Comparison of ENCODE assay signal across 8 mouse cellular contexts in the genomic region with DNA sequence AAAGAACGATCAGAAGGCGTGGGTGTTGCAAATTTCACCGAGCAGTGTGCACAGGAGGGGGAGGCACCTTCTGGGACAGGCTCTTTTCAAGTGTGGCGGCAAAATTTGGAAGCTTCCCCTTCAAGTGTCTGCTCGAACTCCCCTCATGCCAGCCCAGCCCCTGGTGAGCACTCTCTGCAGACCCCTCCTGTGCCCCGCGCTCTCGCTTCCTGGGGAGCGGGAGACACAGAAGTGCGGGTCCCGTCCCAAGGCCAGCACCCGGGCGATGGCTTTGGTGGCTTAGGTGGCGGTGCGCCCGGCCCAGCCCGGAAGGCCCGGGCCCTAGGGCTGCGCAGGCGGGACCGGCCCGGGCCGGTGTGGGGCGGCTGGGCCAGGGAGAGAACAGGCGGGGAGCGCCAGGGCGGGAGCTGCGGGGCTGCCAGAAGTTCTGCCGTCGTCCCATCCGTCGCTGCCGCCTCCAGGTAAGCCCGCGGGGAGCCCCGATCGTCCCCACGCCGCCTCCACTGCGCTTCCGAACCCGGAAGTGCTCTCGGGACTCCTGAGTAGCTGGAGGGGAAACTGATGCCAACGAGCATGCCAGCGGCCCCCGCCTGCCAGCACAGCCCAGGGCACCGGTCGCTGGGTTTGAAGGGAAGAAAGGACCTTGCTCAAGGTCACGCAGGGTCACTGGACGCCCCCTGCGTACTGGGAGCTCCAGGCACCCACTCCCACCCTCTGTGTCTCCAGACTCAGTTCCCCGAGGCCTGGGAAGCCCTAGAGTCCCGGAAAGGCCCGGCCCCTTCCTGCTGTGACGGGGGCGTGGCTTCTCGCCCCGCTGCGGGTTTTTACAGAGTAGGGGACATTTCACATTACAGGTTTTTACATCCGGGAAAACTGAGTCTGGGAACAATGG. TPM values are rescaled to one million over a fixed set of nuclear protein-coding genes. Genes with fewer than 3 reads are reported as not detected.
DNase-seq lines count a peak whose midpoint lies in the region; ATAC-seq and TF ChIP-seq lines count a peak whose summit lies in the region.

Gene Tmco4, plus strand, starts transcription at position 62 of the 892 bp plus-strand sequence.

- H3K27me3 ChIP-seq in G1E (ENCODE audit: insufficient read depth, low read length), result no peaks in the 10 kb centered on the region
- no peaks in the 10 kb centered on the region for H3K27me3 ChIP-seq in forebrain, embryonic 15.5 days
- H3K27me3 ChIP-seq in lung, embryonic 15.5 days, result no peaks in the 10 kb centered on the region
- H3K27me3 ChIP-seq in neural tube, embryonic 15.5 days (replicated peaks), result peaks cover 7% of the 10 kb centered on the region; the same call in 1 of the 2 replicates

- H3K4me3 ChIP-seq in G1E (ENCODE audit: low read depth, low read length), result peak within 1 kb of the TSS; percentile 85
- peak within 1 kb of the TSS; percentile 43 for H3K4me3 ChIP-seq in forebrain, embryonic 15.5 days
- peak within 1 kb of the TSS; percentile 72 for H3K4me3 ChIP-seq in lung, embryonic 15.5 days
- peak within 1 kb of the TSS; percentile 45 for H3K4me3 ChIP-seq in neural tube, embryonic 15.5 days (replicated peaks)

- WGBS in forebrain, embryonic 15.5 days, result 2% methylated on average over 48 of the region's 60 CpGs
- 1% methylated on average over 59 of the region's 60 CpGs for WGBS in lung, embryonic 15.5 days
- WGBS in neural tube, embryonic 15.5 days, result 1% methylated on average over 52 of the region's 60 CpGs

- H3K36me3 ChIP-seq in G1E (replicated peaks), result peaks cover 33% of the 10 kb centered on the region
- no peaks in the 10 kb centered on the region for H3K36me3 ChIP-seq in forebrain, embryonic 15.5 days
- no peaks in the 10 kb centered on the region for H3K36me3 ChIP-seq in lung, embryonic 15.5 days
- H3K36me3 ChIP-seq in neural tube, embryonic 15.5 days, result no peaks in the 10 kb centered on the region

- H3K4me2 ChIP-seq in forebrain, embryonic 15.5 days (replicated peaks), result peak within 1 kb of the TSS; percentile 90
- peak within 1 kb of the TSS; percentile 88 for H3K4me2 ChIP-seq in lung, embryonic 15.5 days
- H3K4me2 ChIP-seq in neural tube, embryonic 15.5 days, result peak within 1 kb of the TSS; percentile 84

- H3K27ac ChIP-seq in forebrain, embryonic 15.5 days (replicated peaks), result no peak within 1 kb of the TSS
- peak within 1 kb of the TSS; percentile 90 for H3K27ac ChIP-seq in lung, embryonic 15.5 days
- H3K27ac ChIP-seq in neural tube, embryonic 15.5 days (replicated peaks), result peak within 1 kb of the TSS; percentile 18; the same call in 1 of the 2 replicates

- H3K9ac ChIP-seq in forebrain, embryonic 15.5 days (replicated peaks), result peak within 1 kb of the TSS; percentile 68
- H3K9ac ChIP-seq in lung, embryonic 15.5 days, result peak within 1 kb of the TSS; percentile 73
- peak within 1 kb of the TSS; percentile 52 for H3K9ac ChIP-seq in neural tube, embryonic 15.5 days (replicated peaks)

- intact Hi-C loops in heart, postnatal 36 days (cut with DNase I), result no loop called here

- no peak for TF ChIP-seq CTCF in G1E (IDR thresholded peaks at IDR 0.05; ENCODE audit: low read depth, low read length)

- no peaks in the 10 kb centered on the region for H3K9me3 ChIP-seq in G1E (replicated peaks)
- no peaks in the 10 kb centered on the region for H3K9me3 ChIP-seq in forebrain, embryonic 15.5 days
- H3K9me3 ChIP-seq in lung, embryonic 15.5 days, result no peaks in the 10 kb centered on the region
- H3K9me3 ChIP-seq in neural tube, embryonic 15.5 days (replicated peaks), result no peaks in the 10 kb centered on the region

- peak; percentile 67 for ATAC-seq in G1E (ENCODE audit: extremely low read depth, insufficient number of reproducible peaks, low FRiP score, poor library complexity, severe bottlenecking)
- peak; percentile 70; the same call in 1 of the 2 replicates for ATAC-seq in forebrain, embryonic 15.5 days (replicated peaks)
- peak; percentile 80 for ATAC-seq in lung, embryonic 15.5 days (ENCODE audit: borderline replicate concordance, extremely low read depth, low FRiP score, low TSS enrichment)
- no peak for ATAC-seq in neural tube, embryonic 15.5 days (ENCODE audit: low FRiP score)

- H3K4me1 ChIP-seq in G1E (ENCODE audit: insufficient read depth, low read depth, low read length), result peaks cover 64% of the 10 kb centered on the region
- peaks cover 17% of the 10 kb centered on the region for H3K4me1 ChIP-seq in forebrain, embryonic 15.5 days
- H3K4me1 ChIP-seq in lung, embryonic 15.5 days, result peaks cover 29% of the 10 kb centered on the region
- peaks cover 18% of the 10 kb centered on the region for H3K4me1 ChIP-seq in neural tube, embryonic 15.5 days

- peak; percentile 88 for DNase-seq in G1E (ENCODE audit: low spot score)
- DNase-seq in c-Kit-positive CD71-negative TER-119-negative erythroid progenitor cells, embryonic 14.5 days (ENCODE audit: low read depth), result peak; percentile 61
- peak; percentile 79 to 84 for DNase-seq in heart, postnatal 36 days
- DNase-seq in layer of hippocampus, adult 18-20 months (ENCODE audit: low spot score in 2 of 2), result peak; percentile 51 to 71
- peak; percentile 76 for DNase-seq in thymus, postnatal 0 days (ENCODE audit: low spot score)

RNA-seq across cellular contexts. Expression of gene Tmco4, which starts in this region (rescaled TPM):
- total RNA-seq in G1E (2014; fragmentation: Nextera tagmentation) (8.8 and 11.6 TPM in 2 replicates), G1E (2017) (16.3 and 16.5 TPM in 2 replicates)
- polyA plus RNA-seq in G1E (2012), result 17.1 and 19.8 TPM in 2 replicates
- polyA plus RNA-seq in forebrain, embryonic 15.5 days (2015; fragmentation: Nextera tagmentation; extraction: Ambion mirVana), result 0.98 and 1.1 TPM in 2 replicates
- 1 to 10 TPM; 8.4 to 10.0 TPM for total RNA-seq in heart, postnatal 36 days (2021)
- 1 to 10 TPM; 2.9 to 3.0 TPM for total RNA-seq in layer of hippocampus, adult 18-20 months (2021)
- 4.1 and 5.4 TPM in 2 replicates for polyA plus RNA-seq in lung, embryonic 15.5 days (2015; fragmentation: Nextera tagmentation; extraction: Ambion mirVana)
- polyA plus RNA-seq in neural tube, embryonic 15.5 days (2015; fragmentation: Nextera tagmentation; extraction: Ambion mirVana), result 1.2 and 3.7 TPM in 2 replicates
- 10.7 and 11.4 TPM in 2 replicates for polyA plus RNA-seq in thymus, postnatal 0 days (2015; fragmentation: Nextera tagmentation; extraction: Ambion mirVana)
